Mouse (Mus musculus): ENCODE measurements at regions not wholly inside any gene's neighbourhood (a gene's known extent, or its start where the extent isn't known, plus 50 kb on each side); places are given as distances from the start of the nearest gene placed in this dataset.

- TF ChIP-seq CTCF (IDR thresholded peaks at IDR 0.05; ENCODE audit: low read depth, low read length), result no peak
- no peak for TF ChIP-seq EP300 (IDR thresholded peaks at IDR 0.05; ENCODE audit: insufficient read depth, low read depth, low read length)
Measured at GRCm38 (mm10) chr9:73275671-73276070, 162.4 kb downstream of the Rsl24d1 start.

Measured in ES-Bruce4 (cell line).